Mouse (Mus musculus): ENCODE measurements around the gene Eftud2.
A peak's percentile ranks its signal among the peaks of the same experiment; 100 is the strongest.

- TF ChIP-seq CTCF (IDR thresholded peaks at IDR 0.05; ENCODE audit: insufficient read depth, low read length) (peak; percentile 56), POLR2A (IDR thresholded peaks at IDR 0.05; ENCODE audit: borderline replicate concordance, extremely low read depth, low read depth, low read length) (no peak)
Measured at GRCm38 (mm10) chr11:102864272-102864671, 16.5 kb downstream of the Eftud2 start.

Measured in lung, adult 2 months (tissue).